Mouse (Mus musculus) liver, embryonic 16.5 days (tissue): Measurements from ENCODE around the gene Lpin2. TPM values are rescaled to one million over a fixed set of nuclear protein-coding genes. Genes with fewer than 3 reads are reported as not detected.
A peak's percentile ranks its signal among the peaks of the same experiment; 100 is the strongest.

ENCODE experiments used
- ATAC-seq: fragments of 200-750 bp; cut with Nextera tagmentation; 2 replicates; pipeline ENCODE4 v1.8.0; 2017; ENCODE audit warnings: low read depth, mild to moderate bottlenecking, moderate number of reproducible peaks, moderate library complexity
- H3K27ac ChIP-seq: fragments of 300-500 bp; sonication (generic); 2 replicates; pipeline ENCODE4 v1.5.1; 2014; ENCODE audit warnings: mild to moderate bottlenecking, low read length
- H3K27me3 ChIP-seq: fragments of 300-500 bp; sonication (generic); 2 replicates; pipeline ENCODE4 v1.6.1; 2014; ENCODE audit warnings: low read depth, low read length, mixed read lengths; ENCODE audit not compliant: control insufficient read depth, insufficient read depth
- H3K36me3 ChIP-seq: fragments of 300-500 bp; sonication (generic); 2 replicates; pipeline ENCODE4 v1.6.1; 2014; ENCODE audit warnings: mild to moderate bottlenecking; ENCODE audit not compliant: control insufficient read depth, insufficient read depth
- H3K4me1 ChIP-seq: fragments of 300-500 bp; sonication (generic); 2 replicates; pipeline ENCODE4 v1.6.1; 2014; ENCODE audit warnings: low read depth, low read length, mixed read lengths; ENCODE audit not compliant: control insufficient read depth
- H3K4me2 ChIP-seq: fragments of 300-500 bp; sonication (generic); 2 replicates; pipeline ENCODE4 v1.6.1; 2014; ENCODE audit warnings: low read depth, low read length, mixed read lengths
- H3K4me3 ChIP-seq: fragments of 300-500 bp; sonication (generic); 2 replicates; pipeline ENCODE4 v1.5.1; 2014; ENCODE audit warnings: low read depth, mild to moderate bottlenecking, low read length
- H3K9ac ChIP-seq: fragments of 300-500 bp; sonication (generic); 2 replicates; pipeline ENCODE4 v1.6.1; 2014; ENCODE audit warnings: low read depth, low read length
- H3K9me3 ChIP-seq: fragments of 300-500 bp; sonication (generic); replicated peaks from 2 replicates; pipeline ENCODE4 v1.6.1; 2016; ENCODE audit warnings: low read length; ENCODE audit not compliant: control insufficient read depth
- WGBS: fragments of 180-500 bp; shearing (Covaris S2); extraction: QIAGEN DNeasy Blood & Tissue Kit; methylation state at CpG from one replicate; pipeline ENCODE4 v1.1.7; 2014; ENCODE audit not compliant: insufficient replicate concordance; 5-methylcytosine and 5-hydroxymethylcytosine counted together
- polyA plus RNA-seq: library from polyadenylated mRNA; unstranded; fragments of >200 nt; fragmentation: Nextera tagmentation; extraction: Ambion mirVana; gene quantifications from 2 replicates; pipeline ENCODE4 v1.2.1, GENCODE M21; 2015

Gene Lpin2
- 46.8 and 51.5 TPM in 2 replicates for polyA plus RNA-seq

- 7% methylated on average over 6 of the region's 6 CpGs for WGBS
- Histone ChIP-seq H3K9me3 (no peaks in the 10 kb centered on the region), H3K9ac (peak within 1 kb of the TSS; percentile 97), H3K36me3 (no peaks in the 10 kb centered on the region), H3K27ac (peak within 1 kb of the TSS; percentile 87), H3K27me3 (no peaks in the 10 kb centered on the region), H3K4me3 (peak within 1 kb of the TSS; percentile 88), H3K4me1 (peaks cover 38% of the 10 kb centered on the region), H3K4me2 (peak within 1 kb of the TSS; percentile 97)
- no peak for ATAC-seq
These were observed at the start of gene Lpin2 for GRCm38 (mm10) chr17:71182211-71182721. Gene Lpin2, plus strand, starts transcription at chr17:71182560.

GRCm38 (mm10) chr17:71132856-71133439 is 49.4 kb upstream of the Lpin2 start:
- Histone ChIP-seq H3K27ac (no peak overlapping the region), H3K9me3 (no peaks in the 10 kb centered on the region), H3K27me3 (no peaks in the 10 kb centered on the region), H3K4me3 (no peak overlapping the region), H3K36me3 (no peaks in the 10 kb centered on the region), H3K4me1 (peaks cover 6% of the 10 kb centered on the region), H3K9ac (no peak overlapping the region), H3K4me2 (no peak overlapping the region)
- ATAC-seq = no peak
- 52% methylated on average over 11 of the region's 11 CpGs for WGBS

- no peaks in the 10 kb centered on the region for H3K27me3 ChIP-seq
- H3K4me2 ChIP-seq = no peak overlapping the region
- H3K4me3 ChIP-seq = no peak overlapping the region
- no peak overlapping the region for H3K9ac ChIP-seq
- peaks cover 6% of the 10 kb centered on the region for H3K4me1 ChIP-seq
- WGBS = 77% methylated on average over 3 of the region's 3 CpGs
- H3K36me3 ChIP-seq = no peaks in the 10 kb centered on the region
- no peak overlapping the region for H3K27ac ChIP-seq
- ATAC-seq = no peak
- H3K9me3 ChIP-seq = no peaks in the 10 kb centered on the region
These were observed 47.9 kb upstream of the Lpin2 start for GRCm38 (mm10) chr17:71134441-71134955.

GRCm38 (mm10) chr17:71135108-71135507 is 47.3 kb upstream of the Lpin2 start:
- no peaks in the 10 kb centered on the region for H3K9me3 ChIP-seq
- no peak overlapping the region for H3K4me2 ChIP-seq
- H3K4me3 ChIP-seq = no peak overlapping the region
- no peak overlapping the region for H3K9ac ChIP-seq
- H3K27me3 ChIP-seq = no peaks in the 10 kb centered on the region
- 27% methylated on average over 5 of the region's 5 CpGs for WGBS
- no peak overlapping the region for H3K27ac ChIP-seq
- peak; percentile 37; the same call in 1 of the 2 replicates for ATAC-seq
- H3K4me1 ChIP-seq = peaks cover 6% of the 10 kb centered on the region
- H3K36me3 ChIP-seq = no peaks in the 10 kb centered on the region

GRCm38 (mm10) chr17:71135866-71136265 is 46.5 kb upstream of the Lpin2 start:
- no peak overlapping the region for H3K27ac ChIP-seq
- H3K4me2 ChIP-seq = no peak overlapping the region
- H3K27me3 ChIP-seq = no peaks in the 10 kb centered on the region
- ATAC-seq = no peak
- no peak overlapping the region for H3K9ac ChIP-seq
- peaks cover 6% of the 10 kb centered on the region for H3K4me1 ChIP-seq
- no peaks in the 10 kb centered on the region for H3K36me3 ChIP-seq
- no peaks in the 10 kb centered on the region for H3K9me3 ChIP-seq
- 63% methylated on average over 5 of the region's 5 CpGs for WGBS
- H3K4me3 ChIP-seq = no peak overlapping the region

GRCm38 (mm10) chr17:71136384-71137333 is 45.7 kb upstream of the Lpin2 start:
- Histone ChIP-seq H3K27me3 (no peaks in the 10 kb centered on the region), H3K4me1 (peaks cover 6% of the 10 kb centered on the region), H3K9ac (no peak overlapping the region), H3K27ac (no peak overlapping the region), H3K4me3 (no peak overlapping the region), H3K36me3 (no peaks in the 10 kb centered on the region), H3K9me3 (no peaks in the 10 kb centered on the region), H3K4me2 (no peak overlapping the region)
- 55% methylated on average over 16 of the region's 16 CpGs for WGBS
- no peak for ATAC-seq

GRCm38 (mm10) chr17:71137334-71137721 is 45.0 kb upstream of the Lpin2 start:
- no peaks in the 10 kb centered on the region for H3K27me3 ChIP-seq
- H3K9me3 ChIP-seq = no peaks in the 10 kb centered on the region
- no peak overlapping the region for H3K9ac ChIP-seq
- no peak for ATAC-seq
- no peak overlapping the region for H3K27ac ChIP-seq
- peaks cover 6% of the 10 kb centered on the region for H3K4me1 ChIP-seq
- H3K4me3 ChIP-seq = no peak overlapping the region
- H3K36me3 ChIP-seq = no peaks in the 10 kb centered on the region
- H3K4me2 ChIP-seq = no peak overlapping the region
- 64% methylated on average over 2 of the region's 2 CpGs for WGBS

- no peak overlapping the region for H3K9ac ChIP-seq
- ATAC-seq = no peak
- H3K27ac ChIP-seq = no peak overlapping the region
- no peaks in the 10 kb centered on the region for H3K27me3 ChIP-seq
- no peaks in the 10 kb centered on the region for H3K9me3 ChIP-seq
- WGBS = 70% methylated on average over 4 of the region's 4 CpGs
- no peak overlapping the region for H3K4me2 ChIP-seq
- H3K36me3 ChIP-seq = no peaks in the 10 kb centered on the region
- H3K4me1 ChIP-seq = peaks cover 12% of the 10 kb centered on the region
- no peak overlapping the region for H3K4me3 ChIP-seq
These were observed 40.3 kb upstream of the Lpin2 start for GRCm38 (mm10) chr17:71142068-71142467.
